Mouse (Mus musculus): ENCODE measurements around the gene Vmn1r221. TPM values are rescaled to one million over a fixed set of nuclear protein-coding genes. Genes with fewer than 3 reads are reported as not detected.
"Not testable (repeated sequence)": the region's sequence is repeated elsewhere in the genome, so short reads cannot be mapped to it uniquely, and the experiment has no call there.

Gene Vmn1r221
- polyA plus RNA-seq, 2 experiments = not detected

DNA sequence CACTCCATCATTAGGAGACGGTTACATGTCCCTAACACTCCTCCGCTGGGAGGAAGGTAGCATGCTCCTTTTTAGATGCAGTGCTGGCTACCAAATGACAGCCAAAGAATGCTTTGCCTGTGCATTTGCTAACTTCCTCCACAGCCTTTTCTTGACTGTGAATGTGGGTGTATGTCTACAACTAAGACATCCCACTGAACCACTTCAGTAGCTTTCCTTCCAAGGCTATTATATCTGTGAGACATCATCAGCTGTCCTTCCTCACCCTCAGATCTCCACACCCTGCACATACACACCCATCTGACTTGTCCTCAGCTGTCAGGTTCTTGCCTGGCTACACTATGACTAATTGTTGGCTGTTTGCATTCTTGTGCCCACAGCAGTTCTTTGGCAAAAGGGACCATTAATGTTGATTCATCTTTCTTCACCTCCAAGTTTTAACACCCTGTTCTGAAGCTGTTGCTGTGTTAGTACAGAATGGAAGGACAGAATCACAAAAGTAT, 44.7 kb downstream of the Vmn1r221 start:
- no peak overlapping the region for H3K4me3 ChIP-seq (replicated peaks; ENCODE audit: low read length)
- no peaks in the 10 kb centered on the region for H3K4me1 ChIP-seq (ENCODE audit: control insufficient read depth, insufficient read depth, low read length)
- TF ChIP-seq POLR2A (IDR thresholded peaks at IDR 0.05; ENCODE audit: borderline replicate concordance, extremely low read depth, insufficient read depth, insufficient read length) = no peak
- DNase-seq (ENCODE audit: low spot score) = no peak
- no peaks in the 10 kb centered on the region for H3K9me3 ChIP-seq (ENCODE audit: control insufficient read depth, low read length)
- no peaks in the 10 kb centered on the region for H3K27me3 ChIP-seq (ENCODE audit: control insufficient read depth, insufficient read depth, low read length)
- no peak overlapping the region for H3K9ac ChIP-seq (ENCODE audit: low read depth, low read length, severe bottlenecking)
- 95% methylated on average over 2 of the region's 2 CpGs for WGBS
- no peak overlapping the region for H3K4me2 ChIP-seq (replicated peaks; ENCODE audit: low read depth, low read length, severe bottlenecking)
- ATAC-seq (ENCODE audit: low FRiP score, low read depth) = no peak
- no peaks in the 10 kb centered on the region for H3K36me3 ChIP-seq (ENCODE audit: control insufficient read depth, insufficient read depth, low read length)
- no peak overlapping the region for H3K27ac ChIP-seq (replicated peaks; ENCODE audit: low read depth, low read length)

DNA sequence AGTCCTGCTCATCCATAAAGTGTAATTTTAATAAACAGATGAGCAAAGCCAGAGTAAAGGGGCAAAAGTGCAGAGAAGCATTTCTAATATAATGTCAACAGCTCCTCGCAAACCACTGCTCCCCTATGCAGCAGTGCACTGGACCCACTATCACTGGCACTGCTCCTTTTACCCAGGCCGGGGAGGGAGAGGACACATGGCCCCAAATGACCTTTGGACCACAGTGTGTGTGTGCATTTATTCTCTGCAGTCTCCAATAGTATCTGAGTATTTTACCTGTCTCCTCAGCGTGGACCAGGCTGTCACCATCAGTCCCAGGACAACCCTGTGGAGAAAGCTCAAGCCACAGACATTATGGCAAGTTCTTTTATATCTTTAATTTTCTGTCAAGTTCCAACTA, 54.7 kb downstream of the Vmn1r221 start:
- 80% methylated on average over 3 of the region's 3 CpGs for WGBS
- not testable (repeated sequence) for H3K27ac ChIP-seq (replicated peaks; ENCODE audit: low read depth, low read length); H3K27me3 ChIP-seq (ENCODE audit: control insufficient read depth, insufficient read depth, low read length); H3K4me3 ChIP-seq (replicated peaks; ENCODE audit: low read length); H3K4me1 ChIP-seq (ENCODE audit: control insufficient read depth, insufficient read depth, low read length); H3K9me3 ChIP-seq (ENCODE audit: control insufficient read depth, low read length); DNase-seq (ENCODE audit: low spot score); H3K9ac ChIP-seq (ENCODE audit: low read depth, low read length, severe bottlenecking); H3K36me3 ChIP-seq (ENCODE audit: control insufficient read depth, insufficient read depth, low read length); ATAC-seq (ENCODE audit: low FRiP score, low read depth); H3K4me2 ChIP-seq (replicated peaks; ENCODE audit: low read depth, low read length, severe bottlenecking)

DNA sequence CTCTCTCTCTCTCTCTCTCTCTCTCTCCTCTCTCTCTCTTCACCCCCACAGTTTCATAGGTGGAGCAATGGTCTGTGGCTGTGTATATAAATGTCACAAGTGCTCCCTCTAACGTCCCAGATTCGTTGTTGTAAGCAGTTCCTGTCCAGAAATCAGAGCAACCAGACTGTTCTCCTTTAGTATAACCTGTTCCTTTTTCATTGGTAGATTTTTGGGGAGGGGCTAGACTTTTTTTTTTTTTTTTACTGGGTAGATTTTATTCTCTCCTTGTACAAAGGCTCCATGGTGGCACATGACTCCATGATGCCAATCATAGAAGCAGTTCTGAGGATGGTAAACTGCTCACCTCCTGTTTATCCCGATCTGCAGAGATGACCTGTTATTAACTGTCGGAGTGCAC, 55.2 kb downstream of the Vmn1r221 start:
- DNase-seq (ENCODE audit: low spot score) = peak; percentile 10

DNA sequence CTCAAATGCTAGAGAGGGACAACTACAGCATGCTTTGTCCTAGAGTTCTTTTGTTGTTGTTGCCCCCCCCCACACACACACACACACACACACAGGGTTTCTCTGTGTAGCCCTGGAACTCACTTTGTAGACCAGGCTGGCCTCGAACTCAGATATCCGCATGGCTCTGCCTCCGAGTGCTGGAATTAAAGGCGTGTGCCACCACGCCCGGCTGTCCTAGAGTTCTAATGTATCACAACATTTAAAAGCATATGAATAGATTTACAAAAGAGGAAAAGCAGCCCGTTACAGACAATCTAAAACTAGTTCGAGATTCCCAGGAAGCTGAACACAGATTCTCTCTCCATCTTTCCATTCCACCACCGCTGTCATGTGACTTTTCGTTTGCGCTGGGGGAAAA, 55.8 kb downstream of the Vmn1r221 start:
- TF ChIP-seq POLR2A (IDR thresholded peaks at IDR 0.05; ENCODE audit: borderline replicate concordance, extremely low read depth, insufficient read depth, insufficient read length) = no peak
- H3K27me3 ChIP-seq (ENCODE audit: control insufficient read depth, insufficient read depth, low read length) = no peaks in the 10 kb centered on the region
- H3K9ac ChIP-seq (ENCODE audit: low read depth, low read length, severe bottlenecking) = no peak overlapping the region
- no peak overlapping the region for H3K27ac ChIP-seq (replicated peaks; ENCODE audit: low read depth, low read length)
- H3K9me3 ChIP-seq (ENCODE audit: control insufficient read depth, low read length) = no peaks in the 10 kb centered on the region
- DNase-seq (ENCODE audit: low spot score) = no peak
- H3K4me2 ChIP-seq (replicated peaks; ENCODE audit: low read depth, low read length, severe bottlenecking) = peak overlapping the region; percentile 35; the same call in 1 of the 2 replicates
- no peaks in the 10 kb centered on the region for H3K4me1 ChIP-seq (ENCODE audit: control insufficient read depth, insufficient read depth, low read length)
- H3K4me3 ChIP-seq (replicated peaks; ENCODE audit: low read length) = peak overlapping the region; percentile 23
- WGBS = 30% methylated on average over 11 of the region's 11 CpGs
- ATAC-seq (ENCODE audit: low FRiP score, low read depth) = no peak
- no peaks in the 10 kb centered on the region for H3K36me3 ChIP-seq (ENCODE audit: control insufficient read depth, insufficient read depth, low read length)

More for the DNA sequence above, 55.2 kb downstream of the Vmn1r221 start:
- H3K9ac ChIP-seq (ENCODE audit: low read depth, low read length, severe bottlenecking); H3K9me3 ChIP-seq (ENCODE audit: control insufficient read depth, low read length); H3K4me2 ChIP-seq (replicated peaks; ENCODE audit: low read depth, low read length, severe bottlenecking); H3K27me3 ChIP-seq (ENCODE audit: control insufficient read depth, insufficient read depth, low read length); ATAC-seq (ENCODE audit: low FRiP score, low read depth); H3K4me1 ChIP-seq (ENCODE audit: control insufficient read depth, insufficient read depth, low read length); H3K27ac ChIP-seq (replicated peaks; ENCODE audit: low read depth, low read length); H3K36me3 ChIP-seq (ENCODE audit: control insufficient read depth, insufficient read depth, low read length); H3K4me3 ChIP-seq (replicated peaks; ENCODE audit: low read length): not testable (repeated sequence)
- WGBS = 44% methylated on average over 4 of the region's 4 CpGs

DNA sequence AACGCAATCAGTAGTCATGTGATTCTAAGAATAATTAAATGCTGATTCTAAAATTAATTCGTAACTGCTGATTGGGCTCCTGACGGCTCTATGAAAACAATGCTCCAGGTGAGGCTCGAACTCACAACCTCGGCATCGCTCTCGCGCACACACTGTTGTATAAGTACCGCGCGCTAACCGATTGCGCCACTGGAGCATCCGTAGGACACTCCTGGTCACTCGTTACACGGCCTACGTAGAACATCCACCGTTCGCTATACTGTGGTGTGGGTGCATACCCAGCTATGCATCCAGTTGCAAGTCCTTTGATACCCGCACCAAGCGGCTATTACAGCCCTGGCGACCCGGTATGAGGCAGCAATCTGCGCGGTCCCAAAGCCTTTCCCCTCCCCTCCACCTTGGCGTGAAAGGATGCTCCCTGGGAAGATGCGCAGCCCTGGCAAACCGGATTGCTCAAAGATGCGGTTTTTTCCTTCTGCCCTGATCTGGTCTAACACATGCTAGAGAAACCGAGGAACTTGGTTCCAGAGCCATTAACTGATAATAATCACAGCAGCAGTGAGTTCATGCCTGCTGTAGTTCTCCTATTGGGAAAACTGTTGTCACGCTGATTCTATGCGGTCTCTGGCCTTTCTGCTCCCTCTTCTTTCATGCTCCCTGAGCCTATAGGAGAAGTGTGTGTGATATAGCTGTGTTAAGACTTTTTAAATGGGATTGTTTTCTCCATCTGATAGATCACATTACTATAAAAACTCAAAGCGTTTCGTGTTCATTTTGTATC, 56.6 kb downstream of the Vmn1r221 start:
- no peak for TF ChIP-seq POLR2A (IDR thresholded peaks at IDR 0.05; ENCODE audit: borderline replicate concordance, extremely low read depth, insufficient read depth, insufficient read length)
- H3K36me3 ChIP-seq (ENCODE audit: control insufficient read depth, insufficient read depth, low read length) = no peaks in the 10 kb centered on the region
- peak overlapping the region; percentile 35 for H3K4me2 ChIP-seq (replicated peaks; ENCODE audit: low read depth, low read length, severe bottlenecking)
- no peaks in the 10 kb centered on the region for H3K9me3 ChIP-seq (ENCODE audit: control insufficient read depth, low read length)
- H3K4me1 ChIP-seq (ENCODE audit: control insufficient read depth, insufficient read depth, low read length) = no peaks in the 10 kb centered on the region
- WGBS = 5% methylated on average over 34 of the region's 34 CpGs
- peak; percentile 23 for DNase-seq (ENCODE audit: low spot score)
- H3K4me3 ChIP-seq (replicated peaks; ENCODE audit: low read length) = peak overlapping the region; percentile 23
- ATAC-seq (ENCODE audit: low FRiP score, low read depth) = peak; percentile 62
- no peak overlapping the region for H3K27ac ChIP-seq (replicated peaks; ENCODE audit: low read depth, low read length)
- H3K9ac ChIP-seq (ENCODE audit: low read depth, low read length, severe bottlenecking) = no peak overlapping the region; the same call in 1 of the 2 replicates
- no peaks in the 10 kb centered on the region for H3K27me3 ChIP-seq (ENCODE audit: control insufficient read depth, insufficient read depth, low read length)

Other genes starting within 250 kb of the Vmn1r221 start
- not detected in 2 replicates for gene Vmn1r213, start 206.5 kb upstream of the Vmn1r221 start, polyA plus RNA-seq (2012; rRNA removed)
- gene Vmn1r213, start 206.5 kb upstream of the Vmn1r221 start, polyA plus RNA-seq (2014; fragmentation: Nextera tagmentation; extraction: Ambion mirVana) = not detected in 2 replicates
- gene Vmn1r214, start 183.7 kb upstream of the Vmn1r221 start, polyA plus RNA-seq (2012; rRNA removed) = not detected in 2 replicates
- gene Vmn1r214, start 183.7 kb upstream of the Vmn1r221 start, polyA plus RNA-seq (2014; fragmentation: Nextera tagmentation; extraction: Ambion mirVana) = not detected in 2 replicates
- not detected in 2 replicates for gene Vmn1r215, start 146.1 kb upstream of the Vmn1r221 start, polyA plus RNA-seq (2012; rRNA removed)
- gene Vmn1r215, start 146.1 kb upstream of the Vmn1r221 start, polyA plus RNA-seq (2014; fragmentation: Nextera tagmentation; extraction: Ambion mirVana) = not detected in 2 replicates
- not detected in 2 replicates for gene Vmn1r217, start 95.9 kb upstream of the Vmn1r221 start, polyA plus RNA-seq (2012; rRNA removed)
- gene Vmn1r217, start 95.9 kb upstream of the Vmn1r221 start, polyA plus RNA-seq (2014; fragmentation: Nextera tagmentation; extraction: Ambion mirVana) = not detected in 2 replicates
- not detected in 2 replicates for gene Vmn1r218, start 81.0 kb upstream of the Vmn1r221 start, polyA plus RNA-seq (2012; rRNA removed)
- gene Vmn1r218, start 81.0 kb upstream of the Vmn1r221 start, polyA plus RNA-seq (2014; fragmentation: Nextera tagmentation; extraction: Ambion mirVana) = not detected in 2 replicates
- not detected in 2 replicates for gene Vmn1r219, start 54.8 kb upstream of the Vmn1r221 start, polyA plus RNA-seq (2012; rRNA removed)
- not detected in 2 replicates for gene Vmn1r219, start 54.8 kb upstream of the Vmn1r221 start, polyA plus RNA-seq (2014; fragmentation: Nextera tagmentation; extraction: Ambion mirVana)
- not detected in 2 replicates for gene Vmn1r220, start 26.2 kb upstream of the Vmn1r221 start, polyA plus RNA-seq (2012; rRNA removed)
- gene Vmn1r220, start 26.2 kb upstream of the Vmn1r221 start, polyA plus RNA-seq (2014; fragmentation: Nextera tagmentation; extraction: Ambion mirVana) = 0.22 TPM in 1 of 2 replicates, not detected in the other
- gene Vmn1r222, start 21.8 kb downstream of the Vmn1r221 start, polyA plus RNA-seq (2012; rRNA removed) = not detected in 2 replicates
- gene Vmn1r222, start 21.8 kb downstream of the Vmn1r221 start, polyA plus RNA-seq (2014; fragmentation: Nextera tagmentation; extraction: Ambion mirVana) = not detected in 2 replicates
- not detected in 2 replicates for gene Vmn1r223, start 33.0 kb downstream of the Vmn1r221 start, polyA plus RNA-seq (2012; rRNA removed)
- not detected in 2 replicates for gene Vmn1r223, start 33.0 kb downstream of the Vmn1r221 start, polyA plus RNA-seq (2014; fragmentation: Nextera tagmentation; extraction: Ambion mirVana)
- gene Zfp322a, start 155.1 kb downstream of the Vmn1r221 start, polyA plus RNA-seq (2012; rRNA removed) = 15.1 and 20.2 TPM in 2 replicates
- gene Zfp322a, start 155.1 kb downstream of the Vmn1r221 start, polyA plus RNA-seq (2014; fragmentation: Nextera tagmentation; extraction: Ambion mirVana) = 42.9 and 50.7 TPM in 2 replicates
- gene Abt1, start 209.7 kb downstream of the Vmn1r221 start, polyA plus RNA-seq (2012; rRNA removed) = 6.9 and 9.9 TPM in 2 replicates
- 12.0 and 12.2 TPM in 2 replicates for gene Abt1, start 209.7 kb downstream of the Vmn1r221 start, polyA plus RNA-seq (2014; fragmentation: Nextera tagmentation; extraction: Ambion mirVana)